Mouse (Mus musculus) limb, embryonic 14.5 days (tissue): ENCODE results near the gene Ccr7. TPM values are rescaled to one million over a fixed set of nuclear protein-coding genes. Genes with fewer than 3 reads are reported as not detected.

Experiments
- ATAC-seq: fragments of 200-750 bp; cut with Nextera tagmentation; 2 replicates; pipeline ENCODE4 v1.8.0; 2017; ENCODE audit warnings: low read depth, moderate number of reproducible peaks, moderate TSS enrichment; ENCODE audit not compliant: low FRiP score
- DNase-seq: peaks from one replicate; pipeline ENCODE4 v3.0.0-alpha.2; 2015; ENCODE audit warnings: low spot score
- H3K27ac ChIP-seq: fragments of 300-500 bp; sonication (generic); replicated peaks from 2 replicates; pipeline ENCODE4 v1.5.1; 2014; ENCODE audit warnings: low read depth, mild to moderate bottlenecking, low read length, moderate library complexity, mixed read lengths
- H3K27me3 ChIP-seq: fragments of 300-500 bp; sonication (generic); 2 replicates; pipeline ENCODE4 v1.6.1; 2014; ENCODE audit warnings: low read length, mixed read lengths; ENCODE audit not compliant: control insufficient read depth, insufficient read depth
- H3K36me3 ChIP-seq: fragments of 300-500 bp; sonication (generic); 2 replicates; pipeline ENCODE4 v1.6.1; 2014; ENCODE audit warnings: mild to moderate bottlenecking, low read length, moderate library complexity, mixed read lengths; ENCODE audit not compliant: control insufficient read depth, insufficient read depth
- H3K4me1 ChIP-seq: fragments of 300-500 bp; sonication (generic); 2 replicates; pipeline ENCODE4 v1.6.1; 2014; ENCODE audit warnings: antibody characterized with exemption, low read length, mixed read lengths; ENCODE audit not compliant: control insufficient read depth, insufficient read depth
- H3K4me2 ChIP-seq: fragments of 300-500 bp; sonication (generic); replicated peaks from 2 replicates; pipeline ENCODE4 v1.6.1; 2014; ENCODE audit warnings: low read depth, mild to moderate bottlenecking, low read length, moderate library complexity; ENCODE audit not compliant: severe bottlenecking
- H3K4me3 ChIP-seq: fragments of 300-500 bp; sonication (generic); replicated peaks from 2 replicates; pipeline ENCODE4 v1.5.1; 2014; ENCODE audit warnings: low read length
- H3K9ac ChIP-seq: fragments of 300-500 bp; sonication (generic); 2 replicates; pipeline ENCODE4 v1.6.1; 2014; ENCODE audit warnings: mild to moderate bottlenecking, low read depth, low read length, moderate library complexity; ENCODE audit not compliant: severe bottlenecking
- H3K9me3 ChIP-seq: fragments of 300-500 bp; sonication (generic); 2 replicates; pipeline ENCODE4 v1.6.1; 2016; ENCODE audit warnings: low read length; ENCODE audit not compliant: control insufficient read depth
- POLR2A ChIP-seq: fragments of 200-500 bp; IDR thresholded peaks from 2 replicates; pipeline ENCODE4 v1.8.0; 2012; ENCODE audit warnings: inconsistent platforms, mild to moderate bottlenecking, moderate library complexity, borderline replicate concordance; ENCODE audit not compliant: insufficient read depth, insufficient read length; ENCODE audit errors: extremely low read depth
- WGBS: fragments of 180-500 bp; shearing (Covaris S2); extraction: QIAGEN DNeasy Blood & Tissue Kit; methylation state at CpG from one replicate; pipeline ENCODE4 v1.1.7; 2014; 5-methylcytosine and 5-hydroxymethylcytosine counted together
- polyA plus RNA-seq, 2 experiments: library from polyadenylated mRNA; depleted of rRNA in 1 of 2; stranded (reverse) in 1 of 2; unstranded in 1 of 2; fragments of >200 nt; fragmentation: Nextera tagmentation in 1 of 2; extraction: Ambion mirVana in 1 of 2; gene quantifications; 2 replicates each; pipeline versions ENCODE4 v1.2.1 to v1.2.3; 2012 to 2014

Ccr7 gene
- polyA plus RNA-seq, 2 experiments = 0.65 to 0.94 TPM

DNA sequence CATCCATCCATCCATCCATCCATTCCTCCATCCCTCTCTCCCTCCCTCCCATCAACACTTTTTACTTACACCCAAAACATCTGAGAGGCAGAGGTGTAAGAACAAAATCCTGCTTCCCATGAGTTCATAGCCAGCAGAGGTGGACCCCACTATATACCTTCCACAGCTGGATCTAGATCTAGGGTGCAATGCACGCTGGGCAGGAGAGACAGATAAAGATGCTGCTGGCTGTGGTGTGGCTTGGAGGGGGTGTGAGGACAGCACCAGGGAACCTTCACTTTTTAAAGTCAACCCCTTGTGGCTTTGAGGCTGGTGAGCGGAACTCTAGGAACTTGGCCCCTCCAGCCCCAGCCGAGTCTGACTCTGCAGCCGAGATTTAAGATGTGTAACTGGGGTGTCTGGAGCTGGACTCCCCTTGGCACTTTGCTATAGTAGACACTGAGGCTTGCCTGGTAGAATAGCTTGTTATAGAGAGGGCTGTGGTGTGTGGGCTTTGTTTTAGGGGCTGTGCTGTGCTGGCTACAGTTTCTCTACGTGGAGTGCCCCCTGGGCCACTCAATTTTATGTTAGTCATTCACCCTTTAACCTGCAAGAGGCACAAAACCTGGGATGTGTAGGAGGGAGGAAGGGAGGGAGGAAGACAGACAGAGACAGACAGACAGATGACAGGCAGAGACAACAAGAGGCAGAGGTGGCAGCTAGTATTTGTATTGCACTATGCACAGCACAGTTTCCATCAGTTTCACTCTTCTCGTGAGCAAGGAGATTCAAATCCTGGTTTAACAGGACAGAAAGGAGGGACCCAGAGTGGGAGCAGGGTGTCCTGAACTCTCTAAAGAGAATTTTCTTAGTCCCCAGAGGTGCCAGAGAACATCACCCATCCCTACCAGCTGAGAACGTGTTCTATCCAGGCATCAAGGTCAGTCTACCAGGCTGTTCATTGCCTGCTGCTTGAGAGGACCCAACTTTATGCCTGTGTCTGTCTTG, 817 bp downstream of the Ccr7 start:
- WGBS = 69% methylated on average over 7 of the region's 7 CpGs
- no peak for ATAC-seq
- no peak for TF ChIP-seq POLR2A
- Histone ChIP-seq H3K4me2 (no peak overlapping the region), H3K27me3 (no peaks in the 10 kb centered on the region), H3K4me1 (peaks cover 8% of the 10 kb centered on the region), H3K4me3 (no peak overlapping the region), H3K36me3 (no peaks in the 10 kb centered on the region), H3K9me3 (no peaks in the 10 kb centered on the region), H3K9ac (no peak overlapping the region), H3K27ac (no peak overlapping the region)
- no peak for DNase-seq

DNA sequence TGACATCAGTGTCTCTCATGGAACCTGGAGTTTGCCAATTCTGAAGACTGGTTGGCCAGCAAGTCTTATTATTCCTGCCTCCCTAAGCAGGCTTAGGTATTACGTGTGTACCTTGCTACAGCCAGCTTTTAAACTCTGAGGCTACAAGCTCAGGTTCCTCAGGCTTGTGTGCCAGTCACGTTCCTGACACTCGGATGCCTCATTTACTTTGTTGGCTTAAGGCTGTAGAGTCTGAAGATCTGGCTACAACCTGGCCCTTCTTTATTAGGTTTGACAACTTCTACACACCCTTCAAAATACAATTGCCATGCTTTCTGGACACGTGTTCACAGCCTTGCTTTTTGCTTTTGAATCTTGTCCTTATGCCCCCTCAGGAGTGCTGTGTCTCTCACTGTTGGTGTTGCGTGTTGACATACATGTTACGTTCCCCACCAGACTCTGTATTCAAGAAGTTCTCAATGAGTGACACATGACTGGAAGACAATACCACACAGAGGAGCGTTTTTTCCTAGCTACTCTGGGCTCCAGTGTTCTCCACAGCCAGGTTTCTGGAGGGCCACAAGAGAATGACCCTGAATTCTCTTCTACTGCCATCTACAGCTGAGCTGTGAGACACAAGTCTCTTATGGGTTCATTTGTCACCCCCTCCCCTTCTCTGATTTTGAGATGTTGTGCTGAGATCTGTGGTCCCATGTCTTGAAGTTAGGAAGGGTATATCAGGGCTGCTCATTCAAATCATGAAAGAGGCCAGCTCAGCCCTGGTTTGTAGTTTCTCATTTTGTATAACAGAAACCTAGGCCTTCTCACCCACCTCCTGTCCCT, 2.3 kb downstream of the Ccr7 start:
- Histone ChIP-seq H3K36me3 (no peaks in the 10 kb centered on the region), H3K9me3 (no peaks in the 10 kb centered on the region), H3K9ac (no peak overlapping the region), H3K27ac (no peak overlapping the region), H3K4me2 (no peak overlapping the region), H3K4me1 (peaks cover 23% of the 10 kb centered on the region), H3K27me3 (no peaks in the 10 kb centered on the region), H3K4me3 (no peak overlapping the region)
- DNase-seq (no peak), ATAC-seq (no peak)
- no peak for TF ChIP-seq POLR2A
- 78% methylated on average over 7 of the region's 7 CpGs for WGBS

DNA sequence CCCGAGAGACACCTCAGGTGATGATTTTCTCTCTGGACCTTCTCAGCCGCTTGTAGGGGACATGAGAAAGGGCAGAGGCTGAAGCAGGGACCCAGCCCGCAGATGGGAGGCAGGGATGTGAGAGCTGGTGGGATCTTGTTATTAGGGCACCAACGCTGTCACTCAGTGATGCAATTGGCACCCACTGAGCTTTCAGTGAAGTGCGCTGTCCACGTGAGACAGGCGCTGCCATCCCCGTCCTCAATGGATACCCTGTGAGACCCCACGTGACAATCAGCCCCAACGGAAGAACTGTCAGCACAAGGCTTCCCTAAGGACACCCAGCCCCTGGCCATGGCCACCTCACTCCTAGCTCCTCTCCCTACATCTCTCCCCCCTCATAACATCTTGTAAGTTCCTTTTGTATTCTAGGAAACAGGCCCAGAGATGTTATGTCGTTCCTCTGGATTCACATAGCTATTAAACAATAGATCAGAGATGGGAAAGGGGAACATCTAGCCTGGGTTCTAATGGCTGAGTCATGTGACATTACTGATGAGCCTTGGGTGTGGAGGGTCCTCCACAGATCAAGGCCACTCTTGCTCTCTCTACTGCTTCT, 3.4 kb downstream of the Ccr7 start:
- H3K27ac ChIP-seq = no peak overlapping the region
- peaks cover 33% of the 10 kb centered on the region for H3K4me1 ChIP-seq
- no peaks in the 10 kb centered on the region for H3K36me3 ChIP-seq
- no peak for DNase-seq
- 71% methylated on average over 11 of the region's 11 CpGs for WGBS
- TF ChIP-seq POLR2A = no peak
- no peak for ATAC-seq
- H3K9ac ChIP-seq = no peak overlapping the region
- no peak overlapping the region for H3K4me2 ChIP-seq
- no peak overlapping the region for H3K4me3 ChIP-seq
- H3K9me3 ChIP-seq = no peaks in the 10 kb centered on the region
- H3K27me3 ChIP-seq = no peaks in the 10 kb centered on the region

DNA sequence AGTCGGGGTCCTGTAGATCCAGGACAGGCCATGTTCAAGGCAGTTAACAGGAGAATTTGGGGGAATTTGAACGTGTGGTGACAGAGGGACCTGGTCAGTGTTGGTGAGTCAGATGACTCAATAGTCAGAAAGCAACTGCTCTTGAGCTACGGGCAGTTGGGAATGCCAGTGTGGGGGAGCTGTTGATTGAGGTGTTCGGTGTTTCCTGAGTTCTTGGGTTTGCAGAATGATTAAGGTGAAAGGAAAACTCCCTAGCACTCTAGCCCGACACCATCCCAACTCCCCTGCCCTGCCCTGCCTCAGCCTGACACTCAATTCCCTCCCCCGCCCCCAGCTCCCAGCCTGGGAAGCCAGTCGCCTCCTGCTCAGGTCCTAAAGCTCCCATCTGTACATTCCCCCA, 4.0 kb downstream of the Ccr7 start:
- peaks cover 33% of the 10 kb centered on the region for H3K4me1 ChIP-seq
- no peak overlapping the region for H3K9ac ChIP-seq
- H3K36me3 ChIP-seq = no peaks in the 10 kb centered on the region
- DNase-seq (no peak), ATAC-seq (no peak)
- no peak for TF ChIP-seq POLR2A
- 66% methylated on average over 7 of the region's 7 CpGs for WGBS
- H3K4me3 ChIP-seq = no peak overlapping the region
- H3K9me3 ChIP-seq = no peaks in the 10 kb centered on the region
- no peak overlapping the region for H3K4me2 ChIP-seq
- H3K27ac ChIP-seq = no peak overlapping the region
- H3K27me3 ChIP-seq = no peaks in the 10 kb centered on the region
